Mouse (Mus musculus) monocyte, adult 2 months (primary cell): ENCODE data around the gene 4930404N11Rik.

Source experiments
- DNase-seq, 2 experiments: peaks; one replicate each; pipeline ENCODE4 v3.0.0; 2022; ENCODE audit warnings: low spot score in 2 of 2, low read depth in 1 of 2

4930404N11Rik gene

GRCm38 (mm10) chr10:81356352-81356990, 9.1 kb downstream of the 4930404N11Rik start:
- peak; percentile 47 to 60 for DNase-seq

DNA sequence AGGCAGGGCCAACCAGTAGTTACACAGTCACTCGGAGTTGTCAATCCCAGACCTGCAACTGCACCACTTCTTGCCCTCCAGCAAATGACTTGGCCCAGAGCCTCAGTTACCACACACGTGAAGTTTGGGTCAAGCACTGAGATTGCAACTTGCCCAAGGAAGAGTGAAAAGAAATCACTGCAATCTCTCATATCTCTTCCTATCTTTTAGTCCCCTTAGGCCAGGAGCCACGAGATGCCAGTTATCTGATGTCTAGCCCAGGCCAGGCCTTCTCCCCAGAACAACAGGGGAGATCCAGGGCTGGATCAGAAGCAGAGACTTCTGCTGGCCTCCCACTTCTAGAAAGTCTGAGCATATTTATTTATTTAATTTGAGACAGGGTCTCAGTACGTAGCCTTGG, 10.1 kb downstream of the 4930404N11Rik start:
- DNase-seq, result no peak

DNA sequence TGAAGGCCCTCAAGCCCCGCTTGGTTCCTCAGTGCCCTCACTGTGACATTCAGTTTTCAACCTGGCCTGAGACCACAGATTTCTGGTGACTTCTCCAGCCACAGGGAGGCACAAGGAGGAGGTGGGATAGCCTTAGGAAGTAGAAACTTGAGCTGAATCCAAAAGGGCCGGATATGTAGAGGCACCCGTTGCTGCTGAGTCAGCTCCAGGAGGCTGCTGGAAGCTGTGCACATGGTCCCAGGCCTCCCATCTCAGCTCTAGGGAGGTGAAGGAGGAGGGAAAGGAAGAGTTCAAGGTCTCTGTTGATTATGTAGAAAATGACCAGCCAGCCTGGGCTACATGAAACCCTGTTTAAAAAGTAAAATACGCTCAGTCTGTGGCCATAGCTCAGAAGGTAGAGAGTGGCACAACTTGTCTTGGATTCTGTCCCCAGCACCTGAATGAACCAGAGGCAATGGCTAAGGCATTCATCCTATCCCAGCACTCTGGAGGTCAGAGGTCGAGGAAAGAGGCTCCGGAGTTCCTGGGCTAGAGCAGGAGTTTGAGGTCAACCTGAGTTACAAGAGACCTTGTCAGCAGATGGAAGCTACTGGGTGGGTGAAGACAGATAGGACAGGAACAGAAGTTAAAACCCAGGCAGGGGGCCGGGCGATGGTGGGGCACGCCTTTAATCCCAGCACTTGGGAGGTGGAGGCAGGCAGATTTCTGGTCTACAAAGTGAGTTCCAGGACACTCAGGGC, 10.7 kb downstream of the 4930404N11Rik start:
- DNase-seq, result no peak

GRCm38 (mm10) chr10:81351678-81352291, 13.8 kb downstream of the 4930404N11Rik start:
- no peak for DNase-seq

DNA sequence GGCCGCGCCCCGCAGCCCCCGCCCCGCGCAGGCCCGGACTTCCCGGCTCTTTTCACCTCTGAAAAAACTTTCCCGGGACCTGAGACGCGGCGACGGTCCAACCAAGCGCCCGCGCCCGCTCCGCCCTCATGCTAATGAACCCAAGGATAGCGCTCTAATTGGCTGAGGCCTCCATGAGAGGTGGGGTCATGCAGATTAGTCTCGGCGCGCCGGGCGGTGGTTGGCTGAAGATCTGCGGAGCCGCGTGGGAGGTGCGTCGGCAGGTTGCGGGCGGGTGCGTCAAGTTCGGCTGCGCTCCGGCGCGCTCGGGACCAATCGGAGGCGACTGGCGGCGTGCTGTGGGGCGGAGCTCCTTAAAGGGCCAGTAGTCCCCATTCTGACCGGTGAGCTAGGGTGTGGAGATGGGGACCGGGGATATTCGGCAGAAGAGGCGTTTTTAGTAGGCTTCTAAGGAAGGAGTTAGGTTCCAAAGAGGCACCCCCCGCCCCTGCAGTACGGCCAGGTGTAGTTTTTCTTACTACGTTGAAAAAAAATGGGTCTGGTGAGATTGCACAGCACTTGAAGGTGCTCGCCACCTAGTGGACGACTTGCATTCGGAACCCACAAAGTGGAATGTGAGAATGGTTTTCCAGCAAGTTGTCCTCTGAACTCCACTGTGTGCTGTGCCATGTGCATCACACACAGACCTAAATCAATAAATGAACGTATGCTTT, 15.1 kb downstream of the 4930404N11Rik start, which contains the start of gene Hmg20b:
Gene Hmg20b, minus strand, starts transcription at position 130 of the 713 bp plus-strand sequence.
- peak; percentile 97 to 98 for DNase-seq

- DNase-seq, result no peak
Observed at GRCm38 (mm10) chr10:81349961-81350350, 15.7 kb downstream of the 4930404N11Rik start.

- DNase-seq, result no peak
Observed at GRCm38 (mm10) chr10:81349146-81349545, 16.5 kb downstream of the 4930404N11Rik start.

DNA sequence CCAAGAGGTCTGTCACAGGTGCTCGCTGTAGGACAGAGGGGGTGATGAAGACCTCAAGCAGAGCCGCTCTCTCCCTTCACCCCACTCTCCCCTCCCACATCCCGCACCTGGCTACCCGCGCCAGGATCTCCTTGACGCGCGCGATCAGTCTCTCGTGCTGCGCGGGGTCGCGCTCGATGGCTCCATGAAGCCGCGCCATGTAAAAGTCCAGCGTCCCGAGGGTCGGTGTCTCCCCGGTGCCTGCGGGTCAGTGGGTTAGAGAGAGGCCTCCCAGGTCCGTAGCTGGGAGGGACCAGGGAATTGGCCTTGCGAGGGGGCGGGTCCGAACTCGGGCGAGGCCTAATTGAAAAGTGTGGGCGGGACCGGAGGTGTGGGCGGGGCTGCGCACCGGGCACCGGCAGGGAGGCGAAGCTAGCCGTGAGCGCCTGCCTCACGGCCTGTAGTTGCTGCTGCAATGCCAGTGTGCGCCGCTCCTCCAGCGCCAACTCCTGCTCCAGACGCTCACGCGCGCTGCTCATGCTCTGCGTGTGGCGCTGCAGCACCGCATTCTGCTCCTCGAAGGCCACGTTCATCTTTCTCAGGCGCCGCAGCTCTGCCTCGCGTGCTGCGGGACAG, 19.1 kb downstream of the 4930404N11Rik start:
- DNase-seq, result no peak

- DNase-seq, result no peak
Observed at GRCm38 (mm10) chr10:81345162-81345534, 20.5 kb downstream of the 4930404N11Rik start.

DNA sequence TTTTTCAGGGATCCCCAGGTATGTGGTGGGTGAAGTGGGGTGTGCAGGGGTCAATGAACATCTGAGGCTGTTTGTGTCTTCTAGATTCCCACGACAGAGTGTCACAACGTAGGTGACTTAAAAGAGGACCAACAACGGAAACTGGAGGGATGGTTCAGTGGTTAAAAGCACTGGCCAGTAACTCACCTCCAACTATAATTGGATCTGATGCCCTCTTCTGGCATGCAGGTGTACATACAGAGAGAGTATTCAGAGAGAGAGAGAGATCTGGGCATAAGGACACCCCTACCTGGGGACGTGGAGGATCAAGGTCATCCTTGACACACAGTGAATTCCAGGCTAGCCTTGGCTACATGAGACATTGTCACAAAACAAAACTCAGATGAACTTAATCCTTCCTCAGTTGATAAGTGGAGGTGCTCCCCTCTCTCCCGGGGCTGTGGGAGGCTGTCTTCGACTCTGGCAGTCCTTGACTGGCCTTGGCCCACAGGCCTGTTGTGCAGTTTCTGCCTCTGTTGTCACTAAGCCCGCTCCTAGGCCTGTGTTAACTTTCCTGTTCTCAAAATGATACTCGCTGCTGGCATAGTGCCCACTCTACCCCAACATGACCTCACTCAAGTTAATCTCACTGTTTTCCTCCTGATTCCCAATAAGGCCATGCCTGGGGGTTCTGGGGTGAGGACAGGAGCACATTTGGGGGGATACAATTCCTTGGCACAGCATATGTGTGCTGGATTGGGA, 21.0 kb downstream of the 4930404N11Rik start:
- DNase-seq, result no peak

DNA sequence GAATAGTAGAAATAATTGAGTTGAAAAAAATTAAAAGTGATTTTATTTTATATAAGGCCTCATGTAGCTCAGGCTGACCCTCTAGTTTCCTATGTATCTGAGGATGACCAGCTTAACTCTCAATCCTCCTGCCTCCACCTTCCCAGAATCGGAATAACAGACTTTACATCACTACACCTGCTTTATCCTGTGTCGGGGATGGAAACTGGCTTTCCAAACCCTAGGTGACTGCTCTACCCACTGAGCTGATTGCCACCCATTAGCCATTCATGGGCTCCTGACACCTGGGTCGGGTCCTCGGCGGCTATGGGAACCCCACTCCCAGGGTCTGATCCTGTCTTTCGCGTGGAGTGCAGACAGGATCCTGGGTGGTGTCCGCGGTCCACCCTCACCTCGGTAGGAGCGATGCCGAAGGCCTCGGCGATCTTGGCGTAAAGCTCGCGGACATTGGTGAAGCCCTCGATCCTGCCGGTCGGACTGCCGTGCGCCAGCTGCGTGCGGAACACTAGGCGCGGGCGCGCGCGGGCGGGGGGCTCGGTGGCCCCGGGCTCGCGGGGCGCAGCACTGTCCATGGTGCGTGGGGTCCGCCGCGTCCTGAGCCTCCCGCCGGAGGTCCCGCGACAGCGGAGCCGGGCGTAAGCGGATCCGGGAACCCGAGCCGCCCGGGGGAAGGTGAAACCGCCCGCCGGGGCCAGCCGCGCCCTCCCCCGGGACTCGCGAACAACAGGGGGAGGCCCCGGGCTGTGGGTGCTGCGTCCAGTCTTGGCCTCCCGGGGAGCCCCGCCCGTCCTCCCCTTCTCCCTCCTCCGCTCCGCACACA, 22.7 kb downstream of the 4930404N11Rik start, which contains the start of gene Gipc3:
Gene Gipc3, minus strand, starts transcription at position 581 of the 820 bp plus-strand sequence.
- no peak for DNase-seq

DNA sequence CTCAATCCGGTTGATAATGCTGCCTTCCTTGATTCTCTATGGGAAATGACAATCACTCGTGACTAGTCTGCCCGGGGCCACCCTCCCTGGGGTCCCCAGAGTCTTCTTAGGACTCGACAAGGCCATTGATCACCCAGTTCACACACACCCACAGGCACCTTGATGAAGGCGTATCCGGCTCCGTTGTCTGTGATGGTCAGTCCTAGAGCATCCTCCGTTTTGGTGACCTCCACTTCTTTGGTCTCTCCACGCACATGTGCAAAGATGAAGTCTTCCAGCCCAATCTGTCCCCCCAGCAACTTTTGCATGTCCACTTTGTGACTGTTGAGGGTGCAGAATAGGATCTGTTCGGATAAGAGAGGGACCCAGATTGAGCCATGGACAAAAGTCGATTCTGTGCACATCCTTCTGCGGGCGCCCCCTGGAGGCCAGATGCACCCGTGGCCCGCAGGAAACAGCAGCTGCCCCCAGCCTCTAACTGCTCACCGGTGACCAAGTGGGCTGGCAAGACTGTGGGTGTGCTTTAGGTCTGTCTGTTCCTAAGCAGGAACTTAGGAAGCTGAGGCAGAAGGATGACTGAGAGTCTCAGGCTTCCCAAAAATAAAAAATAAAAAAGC, 24.2 kb downstream of the 4930404N11Rik start:
- peak in 1 of 2 experiments; percentile 58 for DNase-seq

DNA sequence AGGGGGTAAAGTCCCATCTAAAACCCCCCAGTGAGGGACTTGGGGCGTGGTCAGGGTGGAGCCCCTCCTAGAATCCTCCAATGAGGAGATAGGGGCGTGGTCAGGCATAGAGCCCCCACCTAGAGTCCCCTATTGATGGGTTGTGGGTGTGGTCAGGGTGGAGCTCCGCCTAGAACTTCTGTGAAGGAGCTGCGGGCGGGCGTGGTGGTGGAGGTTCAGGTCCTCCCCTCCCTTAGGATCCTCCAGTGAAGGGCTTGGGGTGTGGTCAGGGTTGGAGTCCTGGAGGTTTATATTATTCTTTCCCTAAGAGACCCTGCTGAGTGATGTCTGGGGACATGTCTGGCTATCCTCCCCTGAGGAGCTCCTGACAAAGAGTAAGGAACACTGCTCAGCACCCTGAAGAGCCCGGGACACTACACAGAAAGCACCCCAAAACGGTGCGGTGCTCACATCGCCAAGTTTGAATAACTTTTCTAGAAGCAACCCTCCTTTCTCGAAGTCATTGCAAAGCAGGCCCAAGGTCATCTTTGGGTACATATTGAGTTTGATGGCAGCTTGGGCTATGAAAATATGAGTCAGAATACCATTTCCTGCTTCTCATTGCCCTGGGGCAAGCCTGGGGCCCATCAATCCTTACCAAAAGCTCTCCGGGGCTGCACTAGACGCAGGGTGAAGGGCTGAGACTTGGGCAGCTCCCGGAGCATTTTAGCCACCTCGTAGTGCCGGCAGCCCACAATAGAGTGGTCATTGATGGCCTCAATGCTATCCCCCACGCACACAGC, 24.9 kb downstream of the 4930404N11Rik start:
- DNase-seq, result no peak

DNA sequence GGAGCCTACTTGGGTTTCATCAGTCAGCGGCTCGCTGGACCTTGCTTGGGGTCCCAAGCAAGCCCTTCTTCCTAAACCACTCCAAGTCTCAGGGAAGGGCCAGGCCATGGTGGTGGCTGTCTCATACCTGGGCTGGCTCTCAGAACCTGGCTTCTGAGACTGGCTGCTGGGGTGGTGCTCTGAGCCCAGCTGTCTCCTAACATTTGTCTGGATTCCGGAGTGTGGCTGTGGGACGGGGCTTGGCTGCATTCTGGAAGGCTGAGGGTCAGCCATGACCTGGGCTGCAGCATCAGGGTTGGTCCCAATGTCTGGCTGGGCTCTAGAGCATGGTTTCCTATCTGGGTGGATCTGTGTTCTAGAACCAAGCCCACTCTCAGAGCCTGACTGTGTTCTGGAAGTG, 29.1 kb downstream of the 4930404N11Rik start:
- no peak for DNase-seq

DNA sequence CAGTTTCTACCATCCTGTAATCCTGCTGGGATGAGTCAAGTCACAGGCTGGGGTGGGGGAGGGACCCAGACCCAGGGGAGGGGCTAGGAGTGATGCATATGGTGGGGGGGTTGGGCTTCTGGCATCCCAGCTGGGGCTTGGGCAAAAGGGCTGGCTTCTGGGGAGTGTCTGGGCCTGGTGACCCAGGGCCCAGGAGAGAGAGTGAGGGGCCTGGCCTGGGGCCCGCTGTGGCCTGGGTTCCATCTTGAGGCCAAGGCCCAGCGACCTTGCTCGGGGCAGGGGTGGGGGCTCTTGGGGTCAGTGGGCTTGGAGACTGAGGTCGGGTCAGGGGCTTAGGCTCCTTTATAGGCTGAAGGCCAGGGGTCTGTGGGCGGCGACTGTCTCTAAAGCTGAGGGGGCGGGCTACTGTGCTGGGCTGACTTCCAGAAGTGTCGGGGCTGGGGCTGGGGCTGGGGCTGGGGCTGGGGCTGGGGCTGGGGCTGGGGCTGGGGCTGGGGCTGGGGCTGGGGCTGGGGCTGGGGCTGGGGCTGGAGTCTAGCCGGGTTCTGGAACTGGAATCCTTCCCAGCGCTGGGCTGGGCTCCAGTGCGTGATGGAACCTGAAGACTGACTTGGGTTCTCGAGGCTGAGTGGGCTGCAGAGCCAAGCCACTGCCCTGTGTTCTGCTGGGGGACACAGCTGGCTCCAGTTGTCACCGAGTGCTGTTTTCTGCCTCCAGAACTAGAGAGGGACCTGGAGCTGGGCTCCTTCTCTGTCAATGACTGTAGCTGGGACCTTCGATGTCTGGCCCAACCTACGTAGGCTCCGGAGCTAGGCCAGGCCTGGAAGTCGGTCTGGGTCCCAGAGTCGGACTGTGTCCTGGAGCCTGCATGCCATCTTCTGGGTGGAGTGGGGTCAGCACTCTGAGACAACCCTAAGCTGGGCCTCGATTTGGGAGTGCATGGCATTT, 29.9 kb downstream of the 4930404N11Rik start:
- no peak for DNase-seq

DNA sequence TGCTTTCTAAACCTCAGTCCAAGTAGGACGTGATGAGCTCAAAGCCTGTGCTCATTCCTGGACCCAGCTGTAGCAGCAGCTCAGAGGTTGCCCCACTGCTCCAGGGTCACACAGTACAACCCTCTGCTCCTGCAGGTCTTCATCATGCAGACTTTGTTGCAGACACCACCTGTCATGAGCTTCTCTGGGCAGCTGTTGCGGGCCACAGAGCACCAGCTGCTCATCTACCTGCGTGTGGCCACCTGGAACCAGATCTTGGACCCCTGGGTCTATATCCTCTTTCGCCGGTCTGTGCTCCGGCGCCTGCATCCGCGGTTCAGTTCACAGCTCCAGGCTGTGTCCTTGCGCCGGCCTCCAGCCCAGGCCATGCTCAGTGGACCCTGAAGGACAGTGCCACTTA, 31.3 kb downstream of the 4930404N11Rik start:
- no peak for DNase-seq

GRCm38 (mm10) chr10:81332277-81332676, 33.3 kb downstream of the 4930404N11Rik start:
- DNase-seq, result no peak
